Mouse (Mus musculus): ENCODE data around the gene Arhgap28. TPM values are rescaled to one million over a fixed set of nuclear protein-coding genes. Genes with fewer than 3 reads are reported as not detected.

Arhgap28 gene
- polyA plus RNA-seq, 1 experiment from 2014 or later, result 10.0 TPM

- CTCF ChIA-PET, result no interaction called here
- ATAC-seq (no peak), DNase-seq (ENCODE audit: low read depth, low spot score) (no peak)
- no peaks in the 10 kb centered on the region for H3K27me3 ChIP-seq
- in situ Hi-C loops (cut with MboI; ENCODE audit: low pct_unique_long_range_greater_than_20kb), result no loop called here
- no peak for TF ChIP-seq CTCF (IDR thresholded peaks at IDR 0.05)
- POLR2A ChIA-PET, result interaction anchor here (0.5 kb wide), 1 partner anchor 33 kb away, joined by 3 read pairs; no protein-coding TSS in a partner anchor
These were observed 59.7 kb downstream of the Arhgap28 start for GRCm38 (mm10) chr17:67944256-67944655.

GRCm38 (mm10) chr17:67941026-67941425, 62.9 kb downstream of the Arhgap28 start:
- DNase-seq (ENCODE audit: low read depth, low spot score) (no peak), ATAC-seq (no peak)
- no peak for TF ChIP-seq CTCF (IDR thresholded peaks at IDR 0.05)
- ChIA-PET POLR2A (no interaction called here), CTCF (no interaction called here)
- in situ Hi-C loops (cut with MboI; ENCODE audit: low pct_unique_long_range_greater_than_20kb), result no loop called here
- H3K27me3 ChIP-seq, result no peaks in the 10 kb centered on the region

GRCm38 (mm10) chr17:67937050-67937449, 66.9 kb downstream of the Arhgap28 start:
- ChIA-PET CTCF (no interaction called here), POLR2A (no interaction called here)
- no peak for ATAC-seq
- no peak for DNase-seq (ENCODE audit: low read depth, low spot score)
- in situ Hi-C loops (cut with MboI; ENCODE audit: low pct_unique_long_range_greater_than_20kb), result no loop called here
- no peaks in the 10 kb centered on the region for H3K27me3 ChIP-seq
- TF ChIP-seq CTCF (IDR thresholded peaks at IDR 0.05), result no peak

- in situ Hi-C loops (cut with MboI; ENCODE audit: low pct_unique_long_range_greater_than_20kb), result no loop called here
These were observed 68.4 kb downstream of the Arhgap28 start for GRCm38 (mm10) chr17:67935556-67935955.

GRCm38 (mm10) chr17:67931396-67931795, 72.5 kb downstream of the Arhgap28 start:
- CTCF ChIA-PET, result no interaction called here
- POLR2A ChIA-PET, result no interaction called here
- no peak for TF ChIP-seq CTCF (IDR thresholded peaks at IDR 0.05)
- H3K27me3 ChIP-seq, result no peaks in the 10 kb centered on the region
- DNase-seq (ENCODE audit: low read depth, low spot score) (no peak), ATAC-seq (peak; percentile 28)
- in situ Hi-C loops (cut with MboI; ENCODE audit: low pct_unique_long_range_greater_than_20kb), result no loop called here

More at GRCm38 (mm10) chr17:67935556-67935955, 68.4 kb downstream of the Arhgap28 start:
- no peak for TF ChIP-seq CTCF (IDR thresholded peaks at IDR 0.05)
- ChIA-PET CTCF (no interaction called here), POLR2A (no interaction called here)
- no peak for ATAC-seq
- H3K27me3 ChIP-seq, result no peaks in the 10 kb centered on the region
- DNase-seq (ENCODE audit: low read depth, low spot score), result no peak

GRCm38 (mm10) chr17:67930957-67931356, 73.0 kb downstream of the Arhgap28 start:
- in situ Hi-C loops (cut with MboI; ENCODE audit: low pct_unique_long_range_greater_than_20kb), result no loop called here
- no peak for ATAC-seq
- POLR2A ChIA-PET, result interaction anchor here (0.5 kb wide), 1 partner anchor 23 kb away, joined by 3 read pairs; no protein-coding TSS in a partner anchor
- no peaks in the 10 kb centered on the region for H3K27me3 ChIP-seq
- no peak for DNase-seq (ENCODE audit: low read depth, low spot score)
- CTCF ChIA-PET, result no interaction called here
- TF ChIP-seq CTCF (IDR thresholded peaks at IDR 0.05), result no peak

GRCm38 (mm10) chr17:67930467-67930866, 73.5 kb downstream of the Arhgap28 start:
- H3K27me3 ChIP-seq, result no peaks in the 10 kb centered on the region
- ChIA-PET POLR2A (interaction anchor here (0.5 kb wide), 1 partner anchor 23 kb away, joined by 3 read pairs; no protein-coding TSS in a partner anchor), CTCF (no interaction called here)
- no peak for TF ChIP-seq CTCF (IDR thresholded peaks at IDR 0.05)
- no peak for ATAC-seq
- no peak for DNase-seq (ENCODE audit: low read depth, low spot score)
- in situ Hi-C loops (cut with MboI; ENCODE audit: low pct_unique_long_range_greater_than_20kb), result no loop called here

- H3K27me3 ChIP-seq, result no peaks in the 10 kb centered on the region
- ATAC-seq (no peak), DNase-seq (ENCODE audit: low read depth, low spot score) (no peak)
- in situ Hi-C loops (cut with MboI; ENCODE audit: low pct_unique_long_range_greater_than_20kb), result no loop called here
- CTCF ChIA-PET, result no interaction called here
- no peak for TF ChIP-seq CTCF (IDR thresholded peaks at IDR 0.05)
- POLR2A ChIA-PET, result no interaction called here
These were observed 75.6 kb downstream of the Arhgap28 start for GRCm38 (mm10) chr17:67928280-67928679.

GRCm38 (mm10) chr17:67927864-67928263, 76.1 kb downstream of the Arhgap28 start:
- ATAC-seq (no peak), DNase-seq (ENCODE audit: low read depth, low spot score) (no peak)
- no peak for TF ChIP-seq CTCF (IDR thresholded peaks at IDR 0.05)
- in situ Hi-C loops (cut with MboI; ENCODE audit: low pct_unique_long_range_greater_than_20kb), result no loop called here
- CTCF ChIA-PET, result no interaction called here
- POLR2A ChIA-PET, result no interaction called here
- H3K27me3 ChIP-seq, result no peaks in the 10 kb centered on the region

- DNase-seq (ENCODE audit: low read depth, low spot score) (no peak), ATAC-seq (no peak)
- CTCF ChIA-PET, result interaction anchor here (0.9 kb wide), 1 partner anchor 23 kb away, joined by 3 read pairs; no protein-coding TSS in a partner anchor
- in situ Hi-C loops (cut with MboI; ENCODE audit: low pct_unique_long_range_greater_than_20kb), result loop anchor here (5.0 kb wide), 1 partner anchor 247 kb away; no protein-coding TSS in a partner anchor
- no peak for TF ChIP-seq CTCF (IDR thresholded peaks at IDR 0.05)
- POLR2A ChIA-PET, result interaction anchor here (0.7 kb wide), 1 partner anchor 239 kb away, joined by 3 read pairs; no protein-coding TSS in a partner anchor
- H3K27me3 ChIP-seq, result no peaks in the 10 kb centered on the region
These were observed 84.0 kb downstream of the Arhgap28 start for GRCm38 (mm10) chr17:67919959-67920358.

GRCm38 (mm10) chr17:67918201-67918600, 85.7 kb downstream of the Arhgap28 start:
- H3K27me3 ChIP-seq, result no peaks in the 10 kb centered on the region
- no peak for TF ChIP-seq CTCF (IDR thresholded peaks at IDR 0.05)
- in situ Hi-C loops (cut with MboI; ENCODE audit: low pct_unique_long_range_greater_than_20kb), result loop anchor here (5.0 kb wide), 1 partner anchor 249 kb away; no protein-coding TSS in a partner anchor
- ATAC-seq, result no peak
- POLR2A ChIA-PET, result no interaction called here
- DNase-seq (ENCODE audit: low read depth, low spot score), result no peak
- CTCF ChIA-PET, result no interaction called here

- no peak for DNase-seq (ENCODE audit: low read depth, low spot score)
- no peak for TF ChIP-seq CTCF (IDR thresholded peaks at IDR 0.05)
- no peaks in the 10 kb centered on the region for H3K27me3 ChIP-seq
- in situ Hi-C loops (cut with MboI; ENCODE audit: low pct_unique_long_range_greater_than_20kb), result loop anchor here (5.0 kb wide), 1 partner anchor 250 kb away; no protein-coding TSS in a partner anchor
- ATAC-seq, result no peak
- ChIA-PET POLR2A (no interaction called here), CTCF (no interaction called here)
These were observed 87.0 kb downstream of the Arhgap28 start for GRCm38 (mm10) chr17:67916901-67917300.

All from Patski (cell line).